Mouse (Mus musculus): ENCODE results near the gene Rab12. TPM values are rescaled to one million over a fixed set of nuclear protein-coding genes. Genes with fewer than 3 reads are reported as not detected.

Gene Rab12
- total and polyA plus RNA-seq, 2 experiments from 2014 or later = 52.5 to 56.4 TPM

GRCm38 (mm10) chr17:66446196-66447006, 73.1 kb downstream of the Rab12 start:
- Histone ChIP-seq H3K27me3 (ENCODE audit: control insufficient read depth, insufficient read depth, low read length) (peaks cover 38% of the 10 kb centered on the region), H3K9me3 (replicated peaks; ENCODE audit: control insufficient read depth, low read length) (no peaks in the 10 kb centered on the region), H3K9ac (replicated peaks; ENCODE audit: low read depth, low read length) (no peak overlapping the region), H3K27ac (ENCODE audit: low read depth) (no peak overlapping the region), H3K4me3 (ENCODE audit: low read depth, low read length) (no peak overlapping the region), H3K4me2 (ENCODE audit: low read depth, low read length) (no peak overlapping the region), H3K36me3 (replicated peaks; ENCODE audit: control insufficient read depth, insufficient read depth, low read length) (no peaks in the 10 kb centered on the region), H3K4me1 (ENCODE audit: control insufficient read depth, insufficient read depth) (no peaks in the 10 kb centered on the region)
- WGBS = 81% methylated on average over 7 of the region's 7 CpGs
- TF ChIP-seq CTCF (IDR thresholded peaks at IDR 0.05; ENCODE audit: low read depth) (no peak), EP300 (IDR thresholded peaks at IDR 0.05; ENCODE audit: low read depth) (no peak)
- DNase-seq (ENCODE audit: low spot score) (no peak), ATAC-seq (ENCODE audit: insufficient read depth, low read depth) (no peak)

Other genes with a start within 250 kb of the Rab12 start
- 2.6 and 5.6 TPM in 2 replicates for gene Mtcl1, start 70.0 kb downstream of the Rab12 start, total RNA-seq (2014; rRNA removed; ENCODE audit: low replicate concordance)
- 0.57 and 0.71 TPM in 2 replicates for gene Mtcl1, start 70.0 kb downstream of the Rab12 start, polyA plus RNA-seq (2015; fragmentation: Nextera tagmentation; extraction: Ambion mirVana)
- gene Themis3, start 74.9 kb upstream of the Rab12 start, total RNA-seq (2014; rRNA removed; ENCODE audit: low replicate concordance) = not detected in 2 replicates
- not detected in 2 replicates for gene Themis3, start 74.9 kb upstream of the Rab12 start, polyA plus RNA-seq (2015; fragmentation: Nextera tagmentation; extraction: Ambion mirVana)

Measured in heart, postnatal 0 days (tissue).